Comparison of ENCODE assay signal across 8 mouse cellular contexts in genomic region chr15:36399355-36400012, GRCm38 (mm10).
A peak's percentile ranks its signal among the peaks of the same experiment; 100 is the strongest.
DNase-seq lines count a peak whose midpoint lies in the region; ATAC-seq lines count a peak whose summit lies in the region.
"Had no signal": no experiment of that assay in that cellular context is flagged by ENCODE, and none has a peak within 500 bp of the region (broad histone marks: within the 10 kb centered on the region; RNA-seq: fewer than 3 reads in every experiment).

No protein-coding gene starts in this region.

- 0 out of 2 replicates have a peak, but pooled peaks cover 16% of the 10 kb centered on the region for H3K27me3 ChIP-seq in liver, embryonic 13.5 days
- no peaks in the 10 kb centered on the region for H3K27me3 ChIP-seq in liver, embryonic 11.5 days (replicated peaks; ENCODE audit: control insufficient read depth, insufficient read depth, low read length)
- no peaks in the 10 kb centered on the region for H3K27me3 ChIP-seq in heart, embryonic 10.5 days (ENCODE audit: insufficient read depth, poor library complexity, severe bottlenecking)
- H3K27me3 ChIP-seq in midbrain, embryonic 14.5 days (ENCODE audit: control insufficient read depth, insufficient read depth, low read length), result no peaks in the 10 kb centered on the region

- H3K9me3 ChIP-seq in liver, embryonic 13.5 days (replicated peaks), result no peaks in the 10 kb centered on the region
- no peaks in the 10 kb centered on the region for H3K9me3 ChIP-seq in liver, embryonic 11.5 days (ENCODE audit: control insufficient read depth, low read length)
- no peaks in the 10 kb centered on the region for H3K9me3 ChIP-seq in heart, embryonic 10.5 days
- H3K9me3 ChIP-seq in midbrain, embryonic 14.5 days (ENCODE audit: control insufficient read depth, low read length), result no peaks in the 10 kb centered on the region

- no peak for DNase-seq in liver, embryonic 13.5 days
- DNase-seq in liver, embryonic 11.5 days (ENCODE audit: low spot score), result no peak
- DNase-seq in heart, embryonic 10.5 days (ENCODE audit: low spot score), result peak; percentile 71
- DNase-seq in kidney, adult 9 months, result peak; percentile 40
- DNase-seq in midbrain, embryonic 14.5 days, result peak; percentile 43
- DNase-seq in cerebellum, adult 11-12 months, result no peak
- DNase-seq in layer of hippocampus, adult 9-10 months (ENCODE audit: low spot score), result no peak
- DNase-seq: cerebellum, postnatal 36 days had no signal

- H3K4me3 ChIP-seq in liver, embryonic 13.5 days (replicated peaks), result no peak overlapping the region
- H3K4me3 ChIP-seq in liver, embryonic 11.5 days (ENCODE audit: low read depth, low read length), result no peak overlapping the region
- no peak overlapping the region for H3K4me3 ChIP-seq in heart, embryonic 10.5 days
- no peak overlapping the region for H3K4me3 ChIP-seq in midbrain, embryonic 14.5 days (replicated peaks; ENCODE audit: low read depth, low read length)

- no peak overlapping the region for H3K4me2 ChIP-seq in liver, embryonic 13.5 days
- no peak overlapping the region for H3K4me2 ChIP-seq in liver, embryonic 11.5 days
- H3K4me2 ChIP-seq in midbrain, embryonic 14.5 days (ENCODE audit: low read length), result no peak overlapping the region

- peak; percentile 66 for ATAC-seq in liver, embryonic 13.5 days (ENCODE audit: low read depth)
- ATAC-seq in liver, embryonic 11.5 days (replicated peaks; ENCODE audit: low FRiP score), result no peak
- no peak for ATAC-seq in midbrain, embryonic 14.5 days (ENCODE audit: low FRiP score, low TSS enrichment)

- peaks cover 6% of the 10 kb centered on the region; the same call in 1 of the 2 replicates for H3K4me1 ChIP-seq in liver, embryonic 13.5 days (replicated peaks)
- H3K4me1 ChIP-seq in liver, embryonic 11.5 days (replicated peaks; ENCODE audit: control insufficient read depth, insufficient read depth, low read length), result no peaks in the 10 kb centered on the region
- H3K4me1 ChIP-seq in heart, embryonic 10.5 days, result peaks cover 8% of the 10 kb centered on the region
- H3K4me1 ChIP-seq in midbrain, embryonic 14.5 days (ENCODE audit: control insufficient read depth, insufficient read depth, low read length), result peaks cover 14% of the 10 kb centered on the region; the same call in 1 of the 2 replicates

- WGBS in liver, embryonic 13.5 days (ENCODE audit: insufficient replicate concordance), result 54% methylated on average over 7 of the region's 7 CpGs
- 52% methylated on average over 7 of the region's 7 CpGs for WGBS in liver, embryonic 11.5 days
- 42% methylated on average over 7 of the region's 7 CpGs for WGBS in heart, embryonic 10.5 days
- 56% methylated on average over 7 of the region's 7 CpGs for WGBS in midbrain, embryonic 14.5 days

- no peak overlapping the region for H3K27ac ChIP-seq in liver, embryonic 13.5 days
- no peak overlapping the region for H3K27ac ChIP-seq in liver, embryonic 11.5 days (ENCODE audit: low read depth, low read length)
- H3K27ac ChIP-seq in heart, embryonic 10.5 days, result no peak overlapping the region
- H3K27ac ChIP-seq in midbrain, embryonic 14.5 days (replicated peaks; ENCODE audit: low read depth, low read length), result no peak overlapping the region

- no peak overlapping the region for H3K9ac ChIP-seq in liver, embryonic 13.5 days
- H3K9ac ChIP-seq in liver, embryonic 11.5 days (ENCODE audit: low read depth, low read length), result no peak overlapping the region
- H3K9ac ChIP-seq in midbrain, embryonic 14.5 days (replicated peaks; ENCODE audit: low read length), result no peak overlapping the region

- no peaks in the 10 kb centered on the region for H3K36me3 ChIP-seq in liver, embryonic 13.5 days
- no peaks in the 10 kb centered on the region for H3K36me3 ChIP-seq in liver, embryonic 11.5 days (ENCODE audit: control insufficient read depth, insufficient read depth, low read length)
- H3K36me3 ChIP-seq in heart, embryonic 10.5 days, result no peaks in the 10 kb centered on the region
- no peaks in the 10 kb centered on the region for H3K36me3 ChIP-seq in midbrain, embryonic 14.5 days (ENCODE audit: control insufficient read depth, insufficient read depth, low read length)

Comparison
In these comparisons a context has a peak if more than half of its experiments do, and no peak if none do; other contexts are left out.
1. DNase-seq: peak in heart, embryonic 10.5 days (single experiment), kidney, adult 9 months (single experiment) and midbrain, embryonic 14.5 days (single experiment); none in liver, embryonic 13.5 days (single experiment), liver, embryonic 11.5 days (single experiment), cerebellum, adult 11-12 months (single experiment) and layer of hippocampus, adult 9-10 months (single experiment).